Mouse (Mus musculus) forebrain, embryonic 12.5 days (tissue): ENCODE measurements around the gene B4gat1. TPM values are rescaled to one million over a fixed set of nuclear protein-coding genes. Genes with fewer than 3 reads are reported as not detected.
"Not testable (repeated sequence)": the region's sequence is repeated elsewhere in the genome, so short reads cannot be mapped to it uniquely, and the experiment has no call there.

ENCODE experiments used
- ATAC-seq: fragments of 200-750 bp; cut with Nextera tagmentation; 2 replicates; pipeline ENCODE4 v1.8.0; 2017; ENCODE audit warnings: moderate TSS enrichment; ENCODE audit not compliant: low FRiP score
- H3K27ac ChIP-seq: fragments of 300-500 bp; sonication (generic); 2 replicates; pipeline ENCODE4 v1.5.1; 2016; ENCODE audit warnings: mild to moderate bottlenecking
- H3K27me3 ChIP-seq: fragments of 300-500 bp; sonication (generic); 2 replicates; pipeline ENCODE4 v1.6.1; 2016; ENCODE audit warnings: mild to moderate bottlenecking
- H3K36me3 ChIP-seq: fragments of 300-500 bp; sonication (generic); replicated peaks from 2 replicates; pipeline ENCODE4 v1.6.1; 2016; ENCODE audit warnings: mild to moderate bottlenecking
- H3K4me1 ChIP-seq: fragments of 300-500 bp; sonication (generic); 2 replicates; pipeline ENCODE4 v1.6.1; 2016
- H3K4me2 ChIP-seq: fragments of 300-500 bp; sonication (generic); 2 replicates; pipeline ENCODE4 v1.6.1; 2016; ENCODE audit warnings: mild to moderate bottlenecking, moderate library complexity
- H3K4me3 ChIP-seq: fragments of 300-500 bp; sonication (generic); replicated peaks from 2 replicates; pipeline ENCODE4 v1.5.1; 2016; ENCODE audit warnings: mild to moderate bottlenecking
- H3K9ac ChIP-seq: fragments of 300-500 bp; sonication (generic); 2 replicates; pipeline ENCODE4 v1.6.1; 2016; ENCODE audit warnings: mild to moderate bottlenecking
- H3K9me3 ChIP-seq: fragments of 300-500 bp; sonication (generic); 2 replicates; pipeline ENCODE4 v1.6.1; 2016
- WGBS: fragments of 180-500 bp; shearing (Covaris S2); methylation state at CpG from one replicate; pipeline ENCODE4 v1.1.7; 2016; 5-methylcytosine and 5-hydroxymethylcytosine counted together
- polyA plus RNA-seq: library from polyadenylated mRNA; unstranded; fragments of >200 nt; fragmentation: Nextera tagmentation; extraction: Ambion mirVana; gene quantifications from 2 replicates; pipeline ENCODE4 v1.2.1, GENCODE M21; 2016

The B4gat1 gene
- polyA plus RNA-seq = 37.6 and 37.9 TPM in 2 replicates

GRCm38 (mm10) chr19:5038709-5039156, at the start of gene B4gat1, which contains the start of gene AC124502.3:
B4gat1 (plus strand) TSS chr19:5038826.
AC124502.3 (plus strand) TSS chr19:5038891.
- Histone ChIP-seq H3K9me3 (no peaks in the 10 kb centered on the region), H3K9ac (peak within 1 kb of the TSS; percentile 83), H3K4me3 (peak within 1 kb of the TSS; percentile 82), H3K4me1 (peaks cover 38% of the 10 kb centered on the region), H3K27ac (peak within 1 kb of the TSS; percentile 72), H3K27me3 (no peaks in the 10 kb centered on the region), H3K36me3 (peaks cover 2% of the 10 kb centered on the region; the same call in 1 of the 2 replicates), H3K4me2 (peak within 1 kb of the TSS; percentile 97)
- WGBS = under 1% methylated on average over 43 of the region's 44 CpGs
- peak; percentile 90 for ATAC-seq

GRCm38 (mm10) chr19:4989013-4989412, 49.6 kb upstream of the B4gat1 start:
- ATAC-seq = no peak
- Histone ChIP-seq H3K4me1 (peaks cover 15% of the 10 kb centered on the region), H3K27me3 (peaks cover 99% of the 10 kb centered on the region), H3K4me3 (peak overlapping the region; percentile 37), H3K36me3 (no peaks in the 10 kb centered on the region), H3K27ac (no peak overlapping the region), H3K9ac (no peak overlapping the region), H3K9me3 (no peaks in the 10 kb centered on the region), H3K4me2 (peak overlapping the region; percentile 52)
- WGBS = 4% methylated on average over 13 of the region's 13 CpGs

- H3K27me3 ChIP-seq = peaks cover 99% of the 10 kb centered on the region
- H3K27ac ChIP-seq = no peak overlapping the region
- H3K9ac ChIP-seq = peak overlapping the region; percentile 22
- H3K36me3 ChIP-seq = no peaks in the 10 kb centered on the region
- H3K4me3 ChIP-seq = peak overlapping the region; percentile 37
- H3K4me1 ChIP-seq = peaks cover 15% of the 10 kb centered on the region
- WGBS = 17% methylated on average over 47 of the region's 47 CpGs
- ATAC-seq = peak; percentile 73
- H3K4me2 ChIP-seq = peak overlapping the region; percentile 52
- H3K9me3 ChIP-seq = no peaks in the 10 kb centered on the region
These were observed 49.0 kb upstream of the B4gat1 start for GRCm38 (mm10) chr19:4989434-4990255.

GRCm38 (mm10) chr19:4990256-4990625, 48.4 kb upstream of the B4gat1 start, which contains the start of gene Npas4:
Npas4 (minus strand) TSS chr19:4990316.
- Histone ChIP-seq H3K36me3 (no peaks in the 10 kb centered on the region), H3K27ac (no peak within 1 kb of the TSS), H3K27me3 (peaks cover 98% of the 10 kb centered on the region), H3K4me2 (peak within 1 kb of the TSS; percentile 52), H3K9me3 (no peaks in the 10 kb centered on the region), H3K4me3 (peak within 1 kb of the TSS; percentile 37), H3K9ac (peak within 1 kb of the TSS; percentile 22), H3K4me1 (peaks cover 15% of the 10 kb centered on the region)
- 14% methylated on average over 4 of the region's 4 CpGs for WGBS
- no peak for ATAC-seq

- Histone ChIP-seq H3K36me3 (no peaks in the 10 kb centered on the region), H3K9ac (no peak overlapping the region), H3K4me2 (peak overlapping the region; percentile 52), H3K4me1 (peaks cover 15% of the 10 kb centered on the region), H3K27ac (no peak overlapping the region), H3K9me3 (no peaks in the 10 kb centered on the region), H3K4me3 (peak overlapping the region; percentile 22), H3K27me3 (peaks cover 97% of the 10 kb centered on the region)
- WGBS = 1% methylated on average over 21 of the region's 22 CpGs
- peak; percentile 36; the same call in 1 of the 2 replicates for ATAC-seq
These were observed 47.9 kb upstream of the B4gat1 start for GRCm38 (mm10) chr19:4990716-4991115.

GRCm38 (mm10) chr19:4992371-4992770, 46.3 kb upstream of the B4gat1 start:
- no peaks in the 10 kb centered on the region for H3K9me3 ChIP-seq
- H3K4me3 ChIP-seq = no peak overlapping the region
- H3K4me1 ChIP-seq = peaks cover 15% of the 10 kb centered on the region
- H3K4me2 ChIP-seq = no peak overlapping the region
- no peak overlapping the region for H3K27ac ChIP-seq
- 17% methylated on average over 8 of the region's 8 CpGs for WGBS
- H3K27me3 ChIP-seq = peaks cover 88% of the 10 kb centered on the region
- no peaks in the 10 kb centered on the region for H3K36me3 ChIP-seq
- ATAC-seq = no peak
- H3K9ac ChIP-seq = no peak overlapping the region

GRCm38 (mm10) chr19:4992904-4993303, 45.7 kb upstream of the B4gat1 start:
- no peak overlapping the region for H3K4me2 ChIP-seq
- H3K36me3 ChIP-seq = no peaks in the 10 kb centered on the region
- H3K27ac ChIP-seq = no peak overlapping the region
- no peak overlapping the region for H3K4me3 ChIP-seq
- H3K4me1 ChIP-seq = peaks cover 15% of the 10 kb centered on the region
- 14% methylated on average over 9 of the region's 9 CpGs for WGBS
- no peak for ATAC-seq
- peaks cover 83% of the 10 kb centered on the region for H3K27me3 ChIP-seq
- no peaks in the 10 kb centered on the region for H3K9me3 ChIP-seq
- H3K9ac ChIP-seq = no peak overlapping the region

- Histone ChIP-seq H3K27ac (no peak overlapping the region), H3K36me3 (no peaks in the 10 kb centered on the region), H3K4me3 (no peak overlapping the region), H3K4me1 (peaks cover 15% of the 10 kb centered on the region), H3K4me2 (no peak overlapping the region), H3K9me3 (no peaks in the 10 kb centered on the region), H3K9ac (no peak overlapping the region), H3K27me3 (peaks cover 75% of the 10 kb centered on the region)
- 64% methylated on average over 5 of the region's 5 CpGs for WGBS
- no peak for ATAC-seq
These were observed 44.6 kb upstream of the B4gat1 start for GRCm38 (mm10) chr19:4994043-4994442.

- peaks cover 29% of the 10 kb centered on the region for H3K27me3 ChIP-seq
- WGBS = 78% methylated on average over 6 of the region's 6 CpGs
- H3K4me3 ChIP-seq = no peak overlapping the region
- ATAC-seq = no peak
- no peak overlapping the region for H3K4me2 ChIP-seq
- H3K9me3 ChIP-seq = no peaks in the 10 kb centered on the region
- no peak overlapping the region for H3K9ac ChIP-seq
- H3K36me3 ChIP-seq = no peaks in the 10 kb centered on the region
- no peak overlapping the region for H3K27ac ChIP-seq
- H3K4me1 ChIP-seq = peaks cover 15% of the 10 kb centered on the region
These were observed 39.0 kb upstream of the B4gat1 start for GRCm38 (mm10) chr19:4999445-5000140.

- Histone ChIP-seq H3K4me1 (peaks cover 15% of the 10 kb centered on the region), H3K4me2 (peak overlapping the region; percentile 70), H3K9me3 (no peaks in the 10 kb centered on the region), H3K36me3 (no peaks in the 10 kb centered on the region), H3K4me3 (peak overlapping the region; percentile 39), H3K27me3 (peaks cover 24% of the 10 kb centered on the region), H3K9ac (peak overlapping the region; percentile 57), H3K27ac (peak overlapping the region; percentile 92)
- WGBS = under 1% methylated on average over 39 of the region's 39 CpGs
- ATAC-seq = peak; percentile 98
These were observed 36.8 kb upstream of the B4gat1 start for GRCm38 (mm10) chr19:5001666-5002406.

- H3K27ac ChIP-seq, H3K36me3 ChIP-seq, H3K4me3 ChIP-seq, H3K9ac ChIP-seq, H3K4me2 ChIP-seq, H3K9me3 ChIP-seq, ATAC-seq: not testable (repeated sequence)
- H3K27me3 ChIP-seq = peaks cover 18% of the 10 kb centered on the region
- WGBS = 50% methylated on average over 2 of the region's 2 CpGs
- H3K4me1 ChIP-seq = peaks cover 15% of the 10 kb centered on the region
These were observed 35.0 kb upstream of the B4gat1 start for GRCm38 (mm10) chr19:5003644-5004043.

GRCm38 (mm10) chr19:5004925-5005324, 33.7 kb upstream of the B4gat1 start:
- no peak overlapping the region for H3K9ac ChIP-seq
- 71% methylated on average over 4 of the region's 4 CpGs for WGBS
- H3K36me3 ChIP-seq = no peaks in the 10 kb centered on the region
- no peaks in the 10 kb centered on the region for H3K9me3 ChIP-seq
- peaks cover 6% of the 10 kb centered on the region for H3K27me3 ChIP-seq
- peaks cover 15% of the 10 kb centered on the region for H3K4me1 ChIP-seq
- H3K4me3 ChIP-seq = no peak overlapping the region
- ATAC-seq = no peak
- no peak overlapping the region for H3K4me2 ChIP-seq
- no peak overlapping the region for H3K27ac ChIP-seq
